Mouse (Mus musculus): ENCODE data around the gene Phf11c. TPM values are rescaled to one million over a fixed set of nuclear protein-coding genes. Genes with fewer than 3 reads are reported as not detected.
"Not testable (repeated sequence)": the region's sequence is repeated elsewhere in the genome, so short reads cannot be mapped to it uniquely, and the experiment has no call there.

The Phf11c gene
- 0.38 and 0.40 TPM in 2 replicates for polyA plus RNA-seq (2015; fragmentation: Nextera tagmentation; extraction: Ambion mirVana)

DNA sequence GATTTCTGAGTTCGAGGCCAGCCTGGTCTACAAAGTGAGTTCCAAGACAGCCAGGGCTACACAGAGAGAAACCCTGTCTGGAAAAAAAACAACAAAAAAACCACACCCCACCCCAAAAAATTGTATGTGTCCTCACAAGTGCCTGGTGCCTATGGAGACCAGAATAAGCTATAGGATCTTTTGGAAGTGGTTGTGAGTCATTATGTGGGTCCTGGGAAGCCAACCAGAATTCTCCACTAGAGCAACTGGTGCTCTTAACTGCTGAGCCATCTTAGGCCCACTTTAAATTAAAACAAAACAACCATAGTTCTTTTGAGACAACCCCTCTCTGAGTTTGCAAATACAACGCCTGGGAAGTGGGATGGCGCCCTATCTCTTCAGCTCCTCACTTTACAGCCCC, at the start of gene Phf11c:
Phf11c (minus strand) TSS at position 101 of the 400 bp plus-strand sequence.
- Histone ChIP-seq H3K36me3 (no peaks in the 10 kb centered on the region; the same call in 1 of the 2 replicates), H3K4me1 (replicated peaks) (no peaks in the 10 kb centered on the region)
- no peak for ATAC-seq (ENCODE audit: low read depth)

DNA sequence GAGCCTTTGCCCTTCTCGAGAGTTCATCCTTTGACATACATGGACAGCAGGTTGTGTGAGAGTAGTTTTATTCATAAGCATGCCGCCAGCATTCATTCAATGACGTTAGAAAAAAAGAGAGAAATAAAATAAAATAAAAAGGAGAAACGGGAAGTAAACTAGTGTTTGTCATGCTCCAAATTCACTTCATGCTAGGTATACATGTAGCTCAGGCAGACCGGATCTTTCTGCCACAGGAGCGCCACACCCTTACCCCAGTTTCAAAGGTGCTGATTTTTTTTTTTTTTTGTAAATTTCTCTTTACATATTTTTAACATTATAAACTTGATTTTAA, 46.3 kb upstream of the Phf11c start:
- Histone ChIP-seq H3K36me3 (no peaks in the 10 kb centered on the region), H3K27ac (replicated peaks) (peak overlapping the region; percentile 84), H3K4me2 (peak overlapping the region; percentile 86)

More for the DNA sequence above, at the start of gene Phf11c:
- no peak within 1 kb of the TSS for H3K9ac ChIP-seq
- no peak within 1 kb of the TSS for H3K27ac ChIP-seq (replicated peaks)
- 87% methylated on average over 3 of the region's 3 CpGs for WGBS
- no peak within 1 kb of the TSS for H3K4me2 ChIP-seq
- H3K4me3 ChIP-seq, result no peak within 1 kb of the TSS
- no peaks in the 10 kb centered on the region for H3K9me3 ChIP-seq
- H3K27me3 ChIP-seq, result no peaks in the 10 kb centered on the region

DNA sequence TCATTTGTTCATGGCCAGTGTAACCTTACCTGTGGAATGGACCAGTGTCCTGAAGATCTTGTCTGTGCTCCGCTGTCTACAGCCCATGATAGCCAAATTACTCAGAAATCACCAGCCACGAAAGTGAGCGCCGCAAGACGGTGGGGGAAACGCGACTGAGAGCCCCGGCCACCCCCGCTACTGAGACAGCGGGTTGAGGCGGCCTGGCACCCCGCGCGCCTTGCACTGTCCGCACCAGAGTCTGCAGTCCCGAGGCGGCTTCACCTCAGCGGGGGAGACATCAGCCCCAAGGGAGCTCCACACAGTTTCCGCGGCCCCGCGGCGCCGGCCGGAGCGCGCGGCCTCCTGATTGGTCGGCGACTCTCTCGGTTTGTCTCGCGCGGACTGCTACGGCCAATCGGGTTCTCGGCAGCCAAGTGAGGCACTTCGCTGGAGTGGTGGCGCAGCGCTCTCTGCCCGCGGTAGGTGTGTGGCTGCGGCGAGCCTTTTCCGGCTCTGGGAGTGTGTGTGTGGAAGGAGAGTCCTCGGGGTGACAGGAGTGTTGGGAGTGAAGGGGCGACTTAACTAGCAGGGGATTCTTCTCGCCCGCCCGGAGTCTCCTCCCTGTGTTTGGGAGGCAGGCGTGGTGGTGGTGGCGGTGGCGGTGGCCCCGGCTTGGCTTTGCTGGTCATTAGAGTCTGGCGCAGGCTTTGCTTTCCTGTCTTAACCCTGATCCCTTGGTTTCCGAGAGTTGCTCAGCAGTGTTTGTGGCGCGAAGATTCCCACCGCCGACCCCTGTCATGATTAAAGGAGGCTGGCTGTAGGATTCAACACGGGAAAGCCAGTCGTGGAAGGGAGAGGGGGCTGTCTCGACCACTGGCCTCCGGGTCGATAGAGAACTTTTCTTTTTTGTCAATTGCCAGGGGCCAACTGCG, 45.6 kb upstream of the Phf11c start, which contains the start of the genes Setdb2 and Cab39l:
Setdb2 (minus strand) TSS at position 327 of the 914 bp plus-strand sequence.
Cab39l (plus strand) TSS at position 415 of the 914 bp plus-strand sequence.
- H3K4me3 ChIP-seq, result peak within 1 kb of the TSS; percentile 89
- H3K9ac ChIP-seq, result peak within 1 kb of the TSS; percentile 85
- H3K9me3 ChIP-seq, result no peaks in the 10 kb centered on the region
- no peaks in the 10 kb centered on the region for H3K27me3 ChIP-seq
- WGBS, result under 1% methylated on average over 66 of the region's 66 CpGs
- peak within 1 kb of the TSS; percentile 86 for H3K4me2 ChIP-seq
- ATAC-seq (ENCODE audit: low read depth), result peak; percentile 100
- H3K27ac ChIP-seq (replicated peaks), result peak within 1 kb of the TSS; percentile 84
- no peaks in the 10 kb centered on the region for H3K36me3 ChIP-seq
- H3K4me1 ChIP-seq (replicated peaks), result peaks cover 17% of the 10 kb centered on the region

More for the DNA sequence above, 46.3 kb upstream of the Phf11c start:
- Histone ChIP-seq H3K4me1 (replicated peaks) (peaks cover 17% of the 10 kb centered on the region), H3K9ac (peak overlapping the region; percentile 85), H3K4me3 (peak overlapping the region; percentile 89), H3K9me3 (no peaks in the 10 kb centered on the region), H3K27me3 (no peaks in the 10 kb centered on the region)
- 17% methylated on average over 6 of the region's 6 CpGs for WGBS
- no peak for ATAC-seq (ENCODE audit: low read depth)

DNA sequence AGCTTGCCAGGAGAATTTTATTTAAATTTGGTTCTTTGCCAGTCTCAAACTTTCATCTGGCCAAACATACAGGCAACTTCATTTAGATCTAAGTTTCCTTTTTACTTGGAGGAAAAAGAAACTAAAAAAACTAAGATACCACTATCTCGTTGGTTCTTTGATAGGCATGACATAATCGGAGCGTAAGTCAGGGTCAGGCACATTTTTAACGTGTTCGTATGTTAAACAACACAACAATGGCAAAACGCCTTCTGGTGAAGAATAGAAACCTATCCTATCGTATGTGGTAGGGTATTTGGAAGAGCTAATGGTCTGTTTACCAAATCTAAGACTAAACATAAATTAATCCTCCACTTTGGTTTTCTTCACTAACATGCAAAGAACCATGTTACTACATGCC, 44.9 kb upstream of the Phf11c start:
- peak overlapping the region; percentile 89 for H3K4me3 ChIP-seq
- ATAC-seq (ENCODE audit: low read depth), result peak; percentile 8; the same call in 1 of the 2 replicates

DNA sequence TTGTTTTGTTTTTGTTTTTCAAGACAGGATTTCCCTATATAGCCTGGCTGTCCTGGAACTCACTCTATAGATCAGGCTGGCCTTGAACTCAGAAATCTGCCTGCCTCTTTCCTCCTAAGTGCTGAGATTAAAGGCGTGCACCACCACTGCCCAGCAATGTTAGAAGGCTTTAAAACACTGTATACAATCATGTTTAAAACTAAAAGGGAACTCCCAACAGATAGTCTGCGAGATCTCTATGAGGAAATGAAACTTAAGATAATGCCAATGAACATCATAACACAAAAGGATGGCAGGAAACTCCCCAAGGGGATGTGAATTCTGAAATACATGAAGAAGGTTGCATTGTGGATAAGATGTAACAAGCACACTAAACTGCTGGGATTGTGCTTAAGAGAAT, 43.3 kb upstream of the Phf11c start:
- Histone ChIP-seq H3K36me3 (no peaks in the 10 kb centered on the region), H3K4me1 (replicated peaks) (peaks cover 17% of the 10 kb centered on the region), H3K9ac (no peak overlapping the region), H3K4me2 (no peak overlapping the region), H3K27me3 (no peaks in the 10 kb centered on the region), H3K27ac (replicated peaks) (no peak overlapping the region), H3K4me3 (no peak overlapping the region), H3K9me3 (no peaks in the 10 kb centered on the region)
- 92% methylated on average over 2 of the region's 2 CpGs for WGBS
- ATAC-seq (ENCODE audit: low read depth), result no peak

More for the DNA sequence above, 44.9 kb upstream of the Phf11c start:
- peaks cover 17% of the 10 kb centered on the region for H3K4me1 ChIP-seq (replicated peaks)
- H3K4me2 ChIP-seq, result peak overlapping the region; percentile 86
- peak overlapping the region; percentile 85 for H3K9ac ChIP-seq
- H3K9me3 ChIP-seq, result no peaks in the 10 kb centered on the region
- H3K27ac ChIP-seq (replicated peaks), result no peak overlapping the region
- no peaks in the 10 kb centered on the region for H3K27me3 ChIP-seq
- H3K36me3 ChIP-seq, result no peaks in the 10 kb centered on the region
- 20% methylated on average over 7 of the region's 7 CpGs for WGBS

DNA sequence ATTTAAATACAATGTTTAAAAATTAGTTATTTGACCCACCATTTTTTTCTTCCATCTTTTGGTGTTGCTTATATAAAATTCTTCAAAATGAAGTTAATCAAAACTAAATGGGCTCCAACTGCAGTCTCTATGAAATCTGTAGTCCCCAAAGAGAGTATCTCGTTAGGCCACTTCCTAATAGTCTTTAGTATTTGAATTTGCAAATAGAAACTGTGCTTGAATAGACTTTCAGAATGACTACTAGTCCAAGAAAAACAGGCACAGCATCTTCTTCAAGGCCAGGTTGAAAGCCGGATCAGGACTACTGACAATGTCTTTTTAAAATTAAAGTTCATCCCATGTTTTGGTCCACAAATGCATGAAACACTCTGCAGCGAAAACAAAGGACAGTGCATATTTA, 42.2 kb upstream of the Phf11c start:
- H3K9me3 ChIP-seq, result no peaks in the 10 kb centered on the region
- no peak overlapping the region for H3K27ac ChIP-seq (replicated peaks)
- H3K27me3 ChIP-seq, result no peaks in the 10 kb centered on the region
- no peak for ATAC-seq (ENCODE audit: low read depth)
- H3K4me1 ChIP-seq (replicated peaks), result peaks cover 17% of the 10 kb centered on the region
- 94% methylated on average over 3 of the region's 3 CpGs for WGBS
- no peak overlapping the region for H3K4me2 ChIP-seq
- no peak overlapping the region for H3K9ac ChIP-seq
- H3K36me3 ChIP-seq, result no peaks in the 10 kb centered on the region
- no peak overlapping the region for H3K4me3 ChIP-seq

DNA sequence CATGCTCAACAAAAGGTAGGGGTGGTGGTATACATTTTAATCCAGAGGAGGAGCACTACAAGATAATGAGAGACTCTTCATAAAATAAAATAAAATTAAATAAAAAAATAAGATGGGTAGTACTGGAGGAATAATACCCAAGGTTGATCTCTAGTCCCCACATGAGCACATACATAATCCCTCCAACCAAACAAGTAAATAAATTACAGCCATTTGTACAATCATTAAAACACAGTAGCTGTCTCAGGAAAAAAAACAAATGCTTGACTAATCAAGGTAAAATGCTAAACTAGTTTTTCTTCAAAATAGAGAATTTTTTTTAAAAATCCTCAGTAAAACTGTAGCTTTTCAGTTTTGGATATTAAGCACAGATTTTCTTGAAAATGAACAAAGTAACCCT, 40.0 kb upstream of the Phf11c start:
- Histone ChIP-seq H3K4me1 (replicated peaks) (peaks cover 12% of the 10 kb centered on the region), H3K27ac (replicated peaks) (no peak overlapping the region), H3K4me2 (no peak overlapping the region), H3K36me3 (no peaks in the 10 kb centered on the region), H3K27me3 (no peaks in the 10 kb centered on the region), H3K9me3 (no peaks in the 10 kb centered on the region), H3K4me3 (no peak overlapping the region), H3K9ac (no peak overlapping the region)
- ATAC-seq (ENCODE audit: low read depth), result no peak

DNA sequence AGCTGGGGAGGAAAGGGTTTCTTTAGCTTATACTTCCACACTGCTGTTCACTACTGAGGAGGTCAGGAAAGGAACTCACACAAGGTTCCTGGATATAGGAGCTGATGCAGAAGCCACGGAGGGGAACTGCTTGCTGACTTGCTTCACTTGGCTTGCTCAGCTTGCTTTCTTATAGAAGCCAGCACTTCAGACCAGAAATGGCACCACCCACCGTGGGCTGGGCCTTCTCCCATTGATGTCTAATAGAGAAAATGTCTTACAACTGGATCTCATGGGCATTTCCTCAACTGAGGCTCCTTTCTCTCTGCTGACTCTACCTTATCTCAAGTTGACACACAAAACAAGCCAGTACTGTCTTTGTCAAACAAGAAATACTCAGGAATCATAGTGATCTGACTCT, 38.7 kb upstream of the Phf11c start:
- H3K9me3 ChIP-seq, result no peaks in the 10 kb centered on the region
- H3K9ac ChIP-seq, result no peak overlapping the region
- WGBS, result 59% methylated on average over 2 of the region's 2 CpGs
- H3K4me1 ChIP-seq (replicated peaks), result no peaks in the 10 kb centered on the region
- no peaks in the 10 kb centered on the region for H3K27me3 ChIP-seq
- H3K36me3 ChIP-seq, result no peaks in the 10 kb centered on the region
- no peak overlapping the region for H3K4me2 ChIP-seq
- ATAC-seq (ENCODE audit: low read depth), result no peak
- no peak overlapping the region for H3K27ac ChIP-seq (replicated peaks)
- H3K4me3 ChIP-seq, result no peak overlapping the region

DNA sequence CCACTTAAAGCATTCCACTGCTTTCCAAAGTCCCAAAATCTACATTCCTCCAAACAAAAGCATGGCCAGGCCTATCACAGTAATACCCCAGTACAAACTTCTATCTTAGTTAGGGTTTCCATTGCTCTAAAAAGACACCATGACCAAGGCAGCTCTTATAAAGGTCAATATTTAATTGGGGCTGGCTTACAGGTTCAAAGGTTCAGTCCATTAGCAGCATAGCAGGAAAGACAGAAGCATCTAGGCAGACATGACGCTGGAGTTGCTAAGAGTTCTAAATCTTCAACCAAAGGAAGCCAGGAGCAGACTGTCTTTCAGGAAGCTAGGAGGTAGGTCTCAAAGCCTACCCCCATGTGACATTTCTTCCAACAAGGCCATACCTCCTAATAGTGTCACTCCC, 35.4 kb upstream of the Phf11c start:
- WGBS, result 86% methylated on average over 1 of the region's 1 CpGs
- H3K9ac ChIP-seq, result no peak overlapping the region
- no peaks in the 10 kb centered on the region for H3K27me3 ChIP-seq
- ATAC-seq (ENCODE audit: low read depth), result no peak
- H3K4me3 ChIP-seq, result no peak overlapping the region
- no peaks in the 10 kb centered on the region for H3K36me3 ChIP-seq
- H3K4me2 ChIP-seq, result no peak overlapping the region
- H3K4me1 ChIP-seq (replicated peaks), result no peaks in the 10 kb centered on the region
- no peaks in the 10 kb centered on the region for H3K9me3 ChIP-seq
- no peak overlapping the region for H3K27ac ChIP-seq (replicated peaks)

DNA sequence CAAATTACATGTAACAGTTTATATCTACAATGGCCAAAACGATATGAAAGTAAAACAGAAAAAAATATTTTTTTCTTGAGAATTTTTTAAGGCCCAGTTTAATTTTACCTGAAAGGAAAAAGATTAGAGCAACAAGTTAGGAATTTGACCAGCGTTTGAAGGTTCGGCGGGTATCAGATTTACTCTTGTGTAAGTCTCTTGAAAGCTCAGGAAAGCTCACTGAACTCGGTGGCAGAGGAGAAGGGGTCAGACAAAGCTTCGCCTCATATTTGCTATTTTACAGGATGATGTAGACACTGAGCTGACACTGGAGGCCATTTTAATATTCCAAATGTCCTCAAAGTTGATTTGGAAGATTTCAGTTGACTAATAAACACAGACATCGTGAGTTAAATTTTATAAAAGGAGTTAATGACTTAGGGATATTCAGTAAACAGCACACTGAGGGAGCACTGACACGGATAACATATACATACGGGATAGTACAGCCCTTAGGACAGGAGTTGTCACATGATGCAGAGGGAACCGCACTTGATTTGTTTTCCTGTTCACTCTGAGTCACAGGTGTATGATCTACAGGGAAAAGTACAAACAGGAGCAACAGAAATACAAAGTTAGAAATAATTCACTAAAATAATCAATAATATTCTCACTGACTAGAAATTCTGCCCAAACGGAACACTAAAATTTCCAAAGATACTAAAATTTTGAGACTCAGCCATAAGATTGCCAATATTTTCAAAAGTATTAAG, 27.9 kb upstream of the Phf11c start:
- Histone ChIP-seq H3K4me2 (no peak overlapping the region), H3K9me3 (no peaks in the 10 kb centered on the region), H3K4me1 (replicated peaks) (no peaks in the 10 kb centered on the region), H3K9ac (no peak overlapping the region), H3K27me3 (no peaks in the 10 kb centered on the region), H3K36me3 (0 out of 2 replicates have a peak, but pooled peaks cover 3% of the 10 kb centered on the region), H3K4me3 (no peak overlapping the region), H3K27ac (replicated peaks) (no peak overlapping the region)
- ATAC-seq (ENCODE audit: low read depth), result no peak
- WGBS, result 93% methylated on average over 11 of the region's 11 CpGs

DNA sequence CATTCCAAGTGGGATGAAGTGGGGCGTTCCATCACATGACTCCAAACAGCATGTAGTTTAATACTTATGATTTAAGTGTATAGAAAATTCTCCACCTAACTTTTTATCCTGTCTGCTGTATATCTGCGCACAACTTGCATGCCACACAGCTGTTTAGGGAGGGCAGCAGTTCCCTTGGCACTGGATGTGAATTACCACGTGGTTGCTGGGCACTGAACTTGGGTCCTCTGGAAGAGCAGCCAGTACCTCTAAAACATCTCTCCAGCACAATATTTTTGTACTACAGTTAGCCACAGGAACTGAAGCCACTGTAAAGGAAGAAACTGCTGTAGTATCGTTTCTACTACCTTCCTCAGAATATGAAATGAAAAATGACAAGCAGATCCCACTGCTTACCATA, 23.0 kb upstream of the Phf11c start:
- 94% methylated on average over 4 of the region's 4 CpGs for WGBS
- H3K27ac ChIP-seq (replicated peaks), result no peak overlapping the region
- no peak for ATAC-seq (ENCODE audit: low read depth)
- peaks cover 19% of the 10 kb centered on the region for H3K36me3 ChIP-seq
- H3K9me3 ChIP-seq, result no peaks in the 10 kb centered on the region
- no peak overlapping the region for H3K4me3 ChIP-seq
- H3K4me1 ChIP-seq (replicated peaks), result no peaks in the 10 kb centered on the region
- no peaks in the 10 kb centered on the region for H3K27me3 ChIP-seq
- H3K9ac ChIP-seq, result no peak overlapping the region
- no peak overlapping the region for H3K4me2 ChIP-seq

DNA sequence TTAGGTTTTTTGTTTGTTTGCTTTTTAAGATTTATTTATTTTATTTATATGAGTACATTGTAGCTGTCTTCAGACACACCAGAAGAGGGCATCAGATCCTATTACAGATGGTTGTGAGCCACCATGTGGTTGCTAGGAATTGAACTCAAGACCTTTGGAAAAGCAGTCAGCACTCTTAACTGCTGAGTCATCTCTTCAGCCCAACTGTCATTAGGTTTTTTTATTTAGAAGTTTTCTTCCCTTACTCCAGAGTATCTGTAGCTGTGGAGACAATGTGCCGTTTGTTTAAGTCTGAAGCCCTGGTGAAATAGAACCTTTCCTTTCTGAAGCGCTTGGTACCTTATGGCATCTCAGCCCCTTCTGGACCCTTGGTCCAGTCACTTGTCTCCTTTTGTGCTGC, 19.8 kb upstream of the Phf11c start:
- H3K9ac ChIP-seq; H3K4me3 ChIP-seq; ATAC-seq (ENCODE audit: low read depth); H3K9me3 ChIP-seq; H3K27ac ChIP-seq (replicated peaks); H3K27me3 ChIP-seq; H3K4me2 ChIP-seq; H3K4me1 ChIP-seq (replicated peaks): not testable (repeated sequence)
- H3K36me3 ChIP-seq, result peaks cover 19% of the 10 kb centered on the region
- 100% methylated on average over 2 of the region's 2 CpGs for WGBS

All from neural tube, embryonic 13.5 days (tissue).